Mouse (Mus musculus): ENCODE data around the gene Fip1l1. TPM values are rescaled to one million over a fixed set of nuclear protein-coding genes. Genes with fewer than 3 reads are reported as not detected.

Gene Fip1l1
- polyA plus RNA-seq, 1 experiment from 2014 or later, result 92.6 TPM

DNA sequence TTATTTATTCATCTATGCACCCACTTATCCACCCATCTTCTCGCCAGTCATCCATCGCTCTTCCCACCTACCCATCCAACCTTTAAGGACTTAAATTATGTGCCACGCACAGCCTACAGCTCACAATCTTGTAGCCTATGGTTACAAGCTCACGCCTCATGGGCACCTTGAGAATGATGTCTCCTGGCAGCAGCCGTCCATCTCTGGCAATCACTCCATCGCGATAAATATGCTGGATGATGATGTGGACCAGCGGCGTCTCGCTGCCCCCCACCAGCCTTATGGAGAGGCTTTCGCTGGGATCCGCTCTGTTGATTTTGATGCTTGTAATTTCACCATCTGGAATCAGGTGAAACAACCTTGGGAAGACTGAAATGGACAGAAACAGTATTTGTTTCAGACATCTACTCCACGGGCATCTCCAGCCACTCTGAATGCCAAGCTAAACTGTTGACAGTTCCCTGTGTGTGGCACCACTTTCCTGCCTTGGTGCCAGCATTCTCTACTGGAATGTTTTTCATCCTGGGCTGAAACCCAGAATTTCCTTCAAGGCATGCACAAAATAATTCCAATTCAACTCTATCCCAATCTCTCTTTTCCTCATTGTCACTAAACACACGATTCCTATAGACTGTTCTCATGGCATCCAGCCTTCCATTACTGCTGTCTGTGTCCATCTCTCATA lies 88.2 kb downstream of the Fip1l1 start:
- TF ChIP-seq CTCF (IDR thresholded peaks at IDR 0.05; ENCODE audit: low read depth), result no peak
- no peak for DNase-seq
- H3K4me3 ChIP-seq (ENCODE audit: low read depth, low read length), result no peak overlapping the region
- H3K36me3 ChIP-seq (ENCODE audit: insufficient read depth), result no peaks in the 10 kb centered on the region
- H3K4me2 ChIP-seq, result no peak overlapping the region
- no peak for ATAC-seq (ENCODE audit: insufficient read depth)
- no peaks in the 10 kb centered on the region for H3K27me3 ChIP-seq (ENCODE audit: insufficient read depth, low read length)
- H3K9me3 ChIP-seq (ENCODE audit: low read depth, low read length), result no peaks in the 10 kb centered on the region
- no peaks in the 10 kb centered on the region for H3K4me1 ChIP-seq (ENCODE audit: insufficient read depth)
- H3K27ac ChIP-seq (ENCODE audit: low read depth), result no peak overlapping the region
- WGBS, result 92% methylated on average over 14 of the region's 14 CpGs
- H3K9ac ChIP-seq, result no peak overlapping the region

DNA sequence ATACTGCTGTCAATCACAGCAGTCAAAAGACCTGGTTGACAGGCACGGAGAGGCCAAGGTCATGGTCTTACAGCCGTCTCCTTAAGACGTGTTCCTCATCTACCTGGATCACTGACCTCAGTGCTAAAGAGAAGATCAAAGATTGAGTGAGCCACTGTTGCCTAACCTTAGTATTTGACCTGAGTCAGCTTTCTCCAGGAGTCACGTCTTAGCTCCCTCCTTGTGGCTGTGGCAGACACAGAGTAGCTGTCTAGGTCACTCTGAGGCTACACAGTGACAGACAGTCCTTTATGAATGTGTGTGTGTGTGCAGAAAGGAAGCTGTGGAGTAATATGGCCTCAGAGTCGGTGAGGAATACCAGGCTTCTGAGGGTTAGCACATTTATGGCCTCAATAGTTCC lies 89.1 kb downstream of the Fip1l1 start:
- Histone ChIP-seq H3K4me3 (ENCODE audit: low read depth, low read length) (no peak overlapping the region), H3K27ac (ENCODE audit: low read depth) (no peak overlapping the region), H3K36me3 (ENCODE audit: insufficient read depth) (no peaks in the 10 kb centered on the region), H3K4me1 (ENCODE audit: insufficient read depth) (no peaks in the 10 kb centered on the region), H3K4me2 (no peak overlapping the region), H3K27me3 (ENCODE audit: insufficient read depth, low read length) (no peaks in the 10 kb centered on the region), H3K9me3 (ENCODE audit: low read depth, low read length) (no peaks in the 10 kb centered on the region), H3K9ac (no peak overlapping the region)
- ATAC-seq (ENCODE audit: insufficient read depth) (no peak), DNase-seq (no peak)
- no peak for TF ChIP-seq CTCF (IDR thresholded peaks at IDR 0.05; ENCODE audit: low read depth)
- 50% methylated on average over 5 of the region's 5 CpGs for WGBS

DNA sequence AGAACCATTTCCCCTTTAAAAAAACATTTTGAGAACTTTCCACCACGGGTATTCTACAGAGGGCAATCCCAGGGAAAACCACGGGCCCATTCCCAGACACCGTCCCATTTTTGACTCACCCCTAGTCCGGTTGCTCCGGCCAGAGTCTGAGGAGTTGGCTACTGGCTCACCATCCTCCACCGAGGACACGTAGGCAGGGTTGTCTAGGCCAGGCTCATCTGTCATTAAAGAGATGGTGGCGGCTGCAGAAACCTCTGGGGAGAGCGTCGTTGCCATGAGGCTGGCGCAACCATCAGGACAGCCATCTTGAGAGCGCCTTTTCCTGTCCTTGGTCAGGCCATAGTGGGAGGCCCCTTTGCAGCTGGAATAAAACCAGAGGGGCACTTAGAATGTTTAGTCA lies 92.8 kb downstream of the Fip1l1 start:
- Histone ChIP-seq H3K4me2 (no peak overlapping the region), H3K4me1 (ENCODE audit: insufficient read depth) (no peaks in the 10 kb centered on the region), H3K9ac (no peak overlapping the region), H3K27me3 (ENCODE audit: insufficient read depth, low read length) (no peaks in the 10 kb centered on the region), H3K36me3 (ENCODE audit: insufficient read depth) (no peaks in the 10 kb centered on the region), H3K9me3 (ENCODE audit: low read depth, low read length) (no peaks in the 10 kb centered on the region), H3K4me3 (ENCODE audit: low read depth, low read length) (no peak overlapping the region), H3K27ac (ENCODE audit: low read depth) (no peak overlapping the region)
- no peak for DNase-seq
- no peak for ATAC-seq (ENCODE audit: insufficient read depth)
- TF ChIP-seq CTCF (IDR thresholded peaks at IDR 0.05; ENCODE audit: low read depth), result no peak
- 85% methylated on average over 12 of the region's 12 CpGs for WGBS

DNA sequence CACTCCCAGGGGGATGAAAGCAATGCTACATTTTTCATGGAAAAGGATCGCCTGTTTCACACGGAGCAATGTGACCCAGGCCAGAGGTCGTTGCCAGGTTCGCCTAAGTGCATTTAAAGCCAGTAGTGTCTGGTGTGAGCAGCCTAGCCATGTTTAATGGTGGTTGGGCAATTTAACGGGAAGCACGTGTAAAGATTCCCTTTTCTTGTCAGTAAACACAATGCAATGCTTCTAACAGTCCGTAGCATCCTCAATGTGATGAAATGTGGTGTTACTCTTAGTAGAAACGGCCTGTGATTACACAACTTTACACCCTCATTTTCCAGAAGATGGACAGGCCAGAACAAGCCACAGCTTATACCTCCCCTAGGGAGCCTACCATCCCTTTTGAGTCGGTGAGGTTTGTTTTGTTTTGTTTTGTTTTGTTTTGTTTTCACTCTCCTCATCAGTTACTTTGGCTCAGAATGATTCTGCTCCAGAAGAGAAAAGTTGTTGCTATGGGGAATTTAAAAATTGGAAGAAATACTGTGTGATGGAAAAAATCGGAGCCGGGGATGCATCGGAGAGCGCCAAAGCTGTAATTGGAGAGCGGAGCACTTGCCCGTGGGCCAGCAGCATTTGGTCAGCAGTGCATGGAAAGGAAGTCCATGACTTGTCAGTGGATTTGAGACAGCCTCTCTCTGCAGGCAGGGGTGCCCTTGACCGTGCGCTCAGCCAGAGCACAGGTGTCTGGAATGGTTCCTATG lies 97.3 kb downstream of the Fip1l1 start:
- no peak overlapping the region for H3K9ac ChIP-seq
- H3K4me1 ChIP-seq (ENCODE audit: insufficient read depth), result no peaks in the 10 kb centered on the region
- no peak overlapping the region for H3K27ac ChIP-seq (ENCODE audit: low read depth)
- H3K4me3 ChIP-seq (ENCODE audit: low read depth, low read length), result no peak overlapping the region
- 45% methylated on average over 17 of the region's 17 CpGs for WGBS
- no peaks in the 10 kb centered on the region for H3K36me3 ChIP-seq (ENCODE audit: insufficient read depth)
- H3K4me2 ChIP-seq, result no peak overlapping the region
- H3K9me3 ChIP-seq (ENCODE audit: low read depth, low read length), result no peaks in the 10 kb centered on the region
- no peak for DNase-seq
- TF ChIP-seq CTCF (IDR thresholded peaks at IDR 0.05; ENCODE audit: low read depth), result no peak
- H3K27me3 ChIP-seq (ENCODE audit: insufficient read depth, low read length), result no peaks in the 10 kb centered on the region
- no peak for ATAC-seq (ENCODE audit: insufficient read depth)

DNA sequence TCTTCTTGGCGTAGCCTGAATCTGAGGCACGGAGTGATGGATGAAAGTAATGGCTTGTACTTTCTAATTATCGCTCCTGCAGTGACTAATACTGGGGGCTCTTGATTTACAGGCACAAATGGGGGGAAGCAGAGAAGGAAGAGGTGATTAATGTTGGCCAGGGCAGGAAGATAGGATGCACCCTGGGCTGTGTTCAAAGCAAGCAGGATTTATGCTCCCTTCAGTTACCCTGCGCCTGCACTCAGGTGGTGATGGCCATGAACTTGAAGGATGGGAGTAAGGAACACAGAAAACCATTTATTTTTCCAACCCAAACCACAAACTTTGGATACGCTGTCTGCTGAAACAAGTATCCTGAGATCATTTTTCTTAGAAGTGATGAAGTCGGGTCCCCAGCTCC lies 98.2 kb downstream of the Fip1l1 start:
- no peaks in the 10 kb centered on the region for H3K9me3 ChIP-seq (ENCODE audit: low read depth, low read length)
- H3K4me3 ChIP-seq (ENCODE audit: low read depth, low read length), result no peak overlapping the region
- no peaks in the 10 kb centered on the region for H3K36me3 ChIP-seq (ENCODE audit: insufficient read depth)
- 70% methylated on average over 6 of the region's 6 CpGs for WGBS
- H3K9ac ChIP-seq, result no peak overlapping the region
- H3K4me1 ChIP-seq (ENCODE audit: insufficient read depth), result no peaks in the 10 kb centered on the region
- no peak for TF ChIP-seq CTCF (IDR thresholded peaks at IDR 0.05; ENCODE audit: low read depth)
- no peaks in the 10 kb centered on the region for H3K27me3 ChIP-seq (ENCODE audit: insufficient read depth, low read length)
- no peak for ATAC-seq (ENCODE audit: insufficient read depth)
- DNase-seq, result no peak
- H3K27ac ChIP-seq (ENCODE audit: low read depth), result no peak overlapping the region
- no peak overlapping the region for H3K4me2 ChIP-seq

DNA sequence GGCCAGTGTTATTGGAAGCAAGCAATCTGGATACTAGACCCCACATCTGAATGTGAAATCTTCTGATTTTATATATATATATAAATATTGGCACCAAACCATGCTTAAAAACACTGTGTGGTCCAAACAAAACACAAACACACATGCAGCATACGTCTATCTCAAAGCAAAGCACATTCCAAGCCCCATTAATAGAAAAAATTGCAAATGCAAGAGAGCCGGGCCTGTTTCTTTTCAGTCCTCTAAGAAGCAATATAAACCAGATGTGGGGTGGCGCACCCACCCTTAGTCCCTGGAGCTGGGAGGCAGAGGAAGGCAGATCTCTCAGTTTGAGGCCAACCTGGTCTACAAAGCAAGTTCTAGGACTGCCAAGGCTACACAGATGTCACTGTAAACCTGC lies 99.1 kb downstream of the Fip1l1 start:
- 62% methylated on average over 3 of the region's 3 CpGs for WGBS
- Histone ChIP-seq H3K27ac (ENCODE audit: low read depth) (no peak overlapping the region), H3K4me1 (ENCODE audit: insufficient read depth) (no peaks in the 10 kb centered on the region), H3K9ac (no peak overlapping the region), H3K27me3 (ENCODE audit: insufficient read depth, low read length) (no peaks in the 10 kb centered on the region), H3K36me3 (ENCODE audit: insufficient read depth) (no peaks in the 10 kb centered on the region), H3K9me3 (ENCODE audit: low read depth, low read length) (no peaks in the 10 kb centered on the region; the same call in 1 of the 2 replicates), H3K4me2 (no peak overlapping the region), H3K4me3 (ENCODE audit: low read depth, low read length) (no peak overlapping the region)
- ATAC-seq (ENCODE audit: insufficient read depth) (peak; percentile 35), DNase-seq (peak; percentile 55)
- TF ChIP-seq CTCF (IDR thresholded peaks at IDR 0.05; ENCODE audit: low read depth), result no peak

DNA sequence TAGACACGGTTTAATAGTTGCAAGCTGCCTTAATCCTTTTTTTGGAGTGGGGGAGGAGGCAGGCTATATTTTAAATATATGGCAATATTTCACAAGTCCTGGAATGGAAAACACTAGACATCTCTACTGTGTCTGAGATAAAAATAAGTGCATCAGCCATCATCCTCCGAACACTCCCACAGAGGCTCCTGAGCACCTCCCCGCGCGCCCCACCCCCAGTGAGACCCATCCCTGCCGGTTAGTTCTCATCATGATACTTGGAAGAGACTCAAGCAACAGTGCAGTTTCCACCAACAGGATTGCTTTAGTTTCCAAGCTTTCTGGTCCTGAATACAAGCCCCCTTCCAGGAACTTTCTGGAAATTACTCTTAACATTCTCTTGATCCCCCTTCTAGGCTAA lies 104.3 kb downstream of the Fip1l1 start:
- no peaks in the 10 kb centered on the region for H3K27me3 ChIP-seq (ENCODE audit: insufficient read depth, low read length)
- 76% methylated on average over 6 of the region's 6 CpGs for WGBS
- H3K27ac ChIP-seq (ENCODE audit: low read depth), result no peak overlapping the region
- H3K9me3 ChIP-seq (ENCODE audit: low read depth, low read length), result no peaks in the 10 kb centered on the region; the same call in 1 of the 2 replicates
- TF ChIP-seq CTCF (IDR thresholded peaks at IDR 0.05; ENCODE audit: low read depth), result no peak
- no peaks in the 10 kb centered on the region for H3K4me1 ChIP-seq (ENCODE audit: insufficient read depth)
- H3K4me3 ChIP-seq (ENCODE audit: low read depth, low read length), result no peak overlapping the region
- no peak overlapping the region for H3K4me2 ChIP-seq
- no peaks in the 10 kb centered on the region for H3K36me3 ChIP-seq (ENCODE audit: insufficient read depth)
- no peak overlapping the region for H3K9ac ChIP-seq
- ATAC-seq (ENCODE audit: insufficient read depth), result no peak
- DNase-seq, result no peak

Data from lung, embryonic 14.5 days (tissue).